Mouse (Mus musculus): ENCODE results near the gene Olfr638.
"Not testable (repeated sequence)": the region's sequence is repeated elsewhere in the genome, so short reads cannot be mapped to it uniquely, and the experiment has no call there.

Olfr638 gene

DNA sequence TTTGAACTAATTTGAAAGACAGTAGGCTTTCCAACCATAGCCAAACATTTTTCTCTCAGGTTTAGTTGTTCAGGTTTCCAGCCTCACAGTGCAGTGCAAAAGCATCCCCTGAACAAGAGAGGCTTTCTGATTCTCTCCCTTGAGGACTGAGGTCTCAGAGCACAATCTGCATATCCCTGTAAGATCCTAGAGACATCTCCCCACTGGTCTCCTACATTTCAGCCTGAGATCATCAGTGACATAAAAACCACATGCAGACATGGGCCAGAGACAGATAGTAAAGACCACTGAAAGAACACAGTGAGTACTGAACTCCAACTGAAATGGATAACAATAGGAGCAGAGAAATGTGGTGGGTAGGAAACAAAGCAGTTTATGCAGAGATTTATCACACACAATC is at the start of gene Olfr638:
TSS of gene Olfr638 (plus strand) at position 301 of the 400 bp plus-strand sequence.
- DNase-seq (ENCODE audit: low read depth, low spot score): no peak

DNA sequence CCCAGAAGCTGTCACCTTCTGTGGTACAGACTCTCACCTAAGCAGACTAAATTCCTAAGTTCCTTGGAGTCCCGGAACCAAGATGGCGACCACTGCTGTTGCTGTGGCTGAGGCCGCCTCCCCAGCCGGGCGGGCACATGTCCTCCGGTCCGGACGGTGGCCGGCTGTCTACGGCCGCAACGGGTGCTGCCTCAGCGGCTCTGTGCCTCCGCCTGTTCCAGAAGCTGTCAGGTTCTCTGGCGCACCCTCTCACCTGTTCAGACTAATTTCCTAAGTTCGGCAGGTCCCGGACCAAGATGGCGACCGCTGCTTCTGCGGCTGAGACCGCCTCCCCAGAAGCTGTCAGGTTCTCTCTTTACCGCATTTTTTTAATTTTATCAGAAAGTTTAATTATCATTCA is 31.7 kb upstream of the Olfr638 start:
- DNase-seq (ENCODE audit: low read depth, low spot score): not testable (repeated sequence)

DNA sequence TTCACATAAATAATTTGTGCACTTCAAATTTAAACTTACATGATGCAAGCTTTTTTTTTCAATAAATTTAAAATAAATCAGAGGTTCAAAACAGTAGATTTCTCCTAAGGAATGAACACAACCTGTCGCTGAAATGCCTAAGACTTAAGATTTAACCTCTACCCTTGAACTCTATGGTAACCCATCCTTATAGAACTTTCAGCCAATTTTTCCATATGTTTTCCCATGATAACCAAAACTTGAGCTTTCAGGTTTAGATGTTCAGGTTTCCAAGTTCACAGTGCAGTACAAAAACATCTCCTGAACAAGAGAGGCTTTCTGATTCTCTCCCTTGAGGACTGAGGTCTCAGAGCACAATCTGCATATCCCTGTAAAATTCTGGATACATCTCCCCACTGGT is 27.7 kb upstream of the Olfr638 start, which contains the start of gene Olfr635:
TSS of gene Olfr635 (plus strand) at position 301 of the 400 bp plus-strand sequence.
- DNase-seq (ENCODE audit: low read depth, low spot score): no peak

DNA sequence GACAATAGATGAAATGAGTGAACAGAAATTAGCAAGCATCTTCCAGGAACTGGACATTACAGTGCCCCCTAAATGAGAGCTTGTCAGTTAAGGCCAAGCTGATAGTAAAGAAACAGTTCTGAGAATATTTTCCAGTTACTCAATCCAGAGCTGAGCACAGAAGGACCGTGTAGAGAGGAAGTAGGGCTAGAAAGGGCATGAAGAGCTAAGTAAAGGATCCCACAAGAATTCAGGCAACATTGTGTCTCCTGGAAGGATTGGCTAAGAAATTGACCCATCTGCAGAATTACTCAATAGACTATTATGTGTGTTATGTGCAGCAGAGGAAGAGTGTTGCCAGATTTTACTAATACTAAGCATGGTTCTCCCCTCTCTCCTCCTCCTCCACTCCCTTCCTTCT is 26.8 kb upstream of the Olfr638 start:
- no peak for DNase-seq (ENCODE audit: low read depth, low spot score)

DNA sequence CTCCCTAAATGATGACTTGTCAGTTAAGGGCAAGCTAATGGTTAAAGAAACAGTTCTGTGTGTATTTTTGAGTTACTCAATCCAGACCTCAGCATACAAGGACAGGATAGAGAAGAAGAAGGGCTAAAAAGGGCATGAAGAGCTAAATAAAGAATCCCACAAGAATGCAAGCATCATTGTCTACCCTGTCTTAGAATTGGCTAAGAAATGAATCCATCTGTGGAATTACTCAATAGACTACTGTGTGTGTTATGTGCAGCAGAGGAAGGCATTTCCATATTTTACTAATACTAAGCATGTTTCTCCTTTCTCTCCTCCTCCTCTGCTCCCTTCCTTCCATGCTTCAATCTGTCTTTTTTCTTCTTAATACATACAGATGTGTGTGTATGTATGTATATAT is 578 bp downstream of the Olfr638 start:
- no peak for DNase-seq (ENCODE audit: low read depth, low spot score)

DNA sequence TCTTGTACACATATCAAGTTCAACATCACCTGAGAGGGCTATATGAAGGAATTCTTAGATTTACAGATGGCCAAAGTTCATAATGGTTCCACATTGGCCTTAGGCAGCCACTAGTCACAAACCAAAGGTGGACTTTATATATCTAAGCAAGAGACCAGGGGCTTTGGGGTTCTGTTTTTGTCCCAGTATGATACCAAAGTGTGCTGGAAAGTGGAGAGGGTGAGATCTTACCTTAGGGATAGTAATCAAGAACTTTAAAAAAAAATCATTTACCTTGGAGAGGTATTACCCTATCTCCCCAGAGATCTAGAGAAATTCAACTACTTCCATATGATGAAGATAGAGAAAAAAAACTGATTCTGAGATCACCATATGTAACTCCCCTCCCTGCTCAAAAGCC is 18.7 kb downstream of the Olfr638 start, which contains the start of gene Olfr639:
TSS of gene Olfr639 (minus strand) at position 101 of the 400 bp plus-strand sequence.
- DNase-seq (ENCODE audit: low read depth, low spot score): no peak

DNA sequence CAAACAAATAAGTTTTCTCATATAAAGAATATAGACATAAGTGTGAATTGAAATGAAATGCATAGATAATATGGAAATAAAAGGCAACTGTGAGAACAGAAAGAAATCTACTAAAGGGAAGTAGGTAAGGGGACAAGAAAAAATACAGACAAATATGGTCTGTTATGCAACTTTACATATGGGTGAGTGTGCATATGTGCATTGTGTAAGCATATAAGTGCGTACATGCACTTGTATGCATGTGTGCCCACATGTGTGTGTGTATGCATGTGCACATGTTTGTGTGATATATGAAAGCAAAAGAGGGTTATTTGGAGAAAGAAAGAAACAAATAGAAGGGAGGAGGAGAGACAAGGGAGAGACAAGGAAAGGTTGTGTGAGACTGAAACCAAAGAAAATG is 20.4 kb downstream of the Olfr638 start:
- no peak for DNase-seq (ENCODE audit: low read depth, low spot score)

DNA sequence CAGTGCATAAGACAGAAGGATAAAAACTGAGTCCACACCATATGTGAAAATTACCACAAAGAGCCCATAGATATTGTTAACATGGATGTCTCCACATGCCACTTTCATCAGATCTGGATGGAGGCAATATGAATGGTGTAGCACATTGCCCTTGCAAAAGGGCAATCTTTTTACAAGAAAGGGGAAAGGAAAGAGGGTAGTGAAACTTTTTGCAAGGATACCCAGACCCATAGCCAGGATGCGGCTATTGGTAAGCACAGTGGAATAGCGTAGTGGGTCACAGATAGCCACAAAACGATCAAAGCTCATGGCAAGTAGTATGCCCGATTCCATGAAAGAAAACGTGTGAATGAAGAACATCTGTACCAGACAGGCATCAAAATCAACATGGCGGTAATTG is 23.1 kb downstream of the Olfr638 start:
- DNase-seq (ENCODE audit: low read depth, low spot score): no peak

DNA sequence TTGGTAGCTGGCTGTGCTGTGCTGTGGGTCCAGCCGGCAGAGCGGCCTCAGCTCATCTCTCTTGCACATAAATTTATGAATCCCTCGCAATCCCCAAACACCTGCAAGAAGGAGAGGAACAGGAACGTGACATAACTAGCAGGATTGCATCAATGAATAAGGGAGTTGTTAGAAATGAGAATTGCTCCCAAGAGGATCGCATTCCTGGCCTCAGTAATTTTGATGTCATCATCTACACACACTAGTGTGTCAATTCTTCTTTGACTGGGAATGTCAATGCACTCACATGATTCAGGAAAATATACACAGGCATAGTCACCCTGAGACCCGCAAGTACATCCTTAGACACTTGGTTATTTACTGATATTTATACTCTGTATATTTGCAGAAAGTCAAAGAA is 26.9 kb downstream of the Olfr638 start, which contains the start of gene Olfr640:
TSS of gene Olfr640 (minus strand) at position 101 of the 400 bp plus-strand sequence.
- DNase-seq (ENCODE audit: low read depth, low spot score): no peak

DNA sequence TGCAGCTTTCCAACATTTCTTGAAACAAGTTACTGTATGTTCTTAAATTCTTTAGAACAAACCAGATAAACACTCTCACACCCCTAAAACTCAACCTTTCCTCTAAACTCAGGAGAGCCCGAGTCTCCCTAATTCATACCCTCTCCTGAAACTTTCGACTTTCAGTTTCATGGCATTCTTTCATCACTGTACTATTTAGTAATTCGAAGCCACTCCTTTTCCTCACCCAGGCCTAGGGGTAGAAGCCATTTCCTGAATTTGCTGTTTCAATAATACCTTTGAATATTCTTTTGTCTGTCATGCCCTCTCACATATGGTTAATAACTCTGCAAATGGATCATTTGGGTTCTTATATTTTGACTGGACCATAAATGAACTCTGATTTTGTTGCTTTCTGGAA is 28.4 kb downstream of the Olfr638 start:
- no peak for DNase-seq (ENCODE audit: low read depth, low spot score)

DNA sequence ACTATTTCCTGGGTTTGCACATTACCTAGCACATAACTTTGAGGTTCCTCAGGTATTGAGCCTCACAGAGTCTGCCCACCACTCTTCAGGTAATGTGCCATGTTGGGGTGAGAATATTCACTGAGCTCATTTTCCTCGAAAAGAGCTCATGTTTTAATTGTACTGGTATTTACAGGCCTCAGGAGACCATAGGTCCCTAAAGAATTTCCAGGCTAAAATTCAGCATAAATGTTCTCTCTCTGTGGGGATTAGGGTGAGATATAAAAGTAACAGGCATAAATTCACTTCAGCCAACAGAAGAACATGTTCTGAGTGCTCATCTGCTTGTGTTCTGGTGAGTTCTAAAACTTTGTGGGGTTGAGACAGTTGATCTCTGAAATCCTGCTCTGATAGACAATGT is 36.6 kb downstream of the Olfr638 start, which contains the start of gene Olfr641:
TSS of gene Olfr641 (plus strand) at position 301 of the 400 bp plus-strand sequence.
- no peak for DNase-seq (ENCODE audit: low read depth, low spot score)

DNA sequence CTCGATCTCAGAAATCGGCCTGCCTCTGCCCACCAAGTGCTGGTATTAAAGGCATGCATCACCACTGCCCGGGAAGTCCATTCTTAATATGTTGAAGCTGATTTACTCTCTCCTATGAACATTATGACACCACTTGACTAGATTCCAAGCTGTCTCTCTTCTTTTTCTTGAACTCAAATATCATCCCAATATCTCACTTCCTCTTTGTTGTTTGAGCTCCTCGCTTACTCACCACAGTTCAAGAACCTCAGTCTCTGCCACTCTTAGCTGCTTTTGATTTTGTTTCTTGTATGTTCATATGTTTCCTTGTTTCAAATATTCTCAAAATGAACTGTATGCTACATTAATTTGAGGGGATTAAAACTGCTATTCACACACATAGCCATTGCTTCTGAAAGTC is 52.2 kb downstream of the Olfr638 start:
- DNase-seq (ENCODE audit: low read depth, low spot score): no peak

DNA sequence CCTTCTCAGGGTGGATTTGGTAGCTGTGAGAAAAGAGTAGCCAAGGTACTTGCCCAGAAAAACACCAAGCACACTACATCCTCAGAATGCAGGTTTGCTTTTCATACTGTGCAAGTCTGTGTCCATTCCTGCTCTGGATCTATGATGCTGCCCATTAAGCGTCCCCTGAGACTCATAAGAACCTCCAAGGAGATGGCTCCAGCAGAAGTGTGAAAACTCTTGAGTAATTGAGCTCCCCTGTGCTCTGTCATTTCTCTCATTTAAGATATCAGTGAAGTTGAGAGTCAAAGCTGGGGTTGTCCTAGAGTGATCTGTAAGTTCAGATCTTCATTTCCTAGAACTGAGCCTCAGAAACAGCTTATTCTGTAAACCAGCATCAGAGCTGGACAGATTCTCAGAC is 54.0 kb downstream of the Olfr638 start, which contains the start of gene Olfr642:
TSS of gene Olfr642 (minus strand) at position 101 of the 400 bp plus-strand sequence.
- no peak for DNase-seq (ENCODE audit: low read depth, low spot score)

Data from 3T3-L1 (cell line).